Mouse (Mus musculus) neutrophil, adult 83 days (primary cell): ENCODE results near the gene Atad5. TPM values are rescaled to one million over a fixed set of nuclear protein-coding genes. Genes with fewer than 3 reads are reported as not detected.

Source experiments
- total RNA-seq, 2 experiments: library from RNA; stranded (reverse); gene quantifications; one replicate each; pipeline ENCODE4 v1.2.4; 2023

Atad5 gene
- 10 to 100 TPM; 16.2 to 16.6 TPM for total RNA-seq

DNA sequence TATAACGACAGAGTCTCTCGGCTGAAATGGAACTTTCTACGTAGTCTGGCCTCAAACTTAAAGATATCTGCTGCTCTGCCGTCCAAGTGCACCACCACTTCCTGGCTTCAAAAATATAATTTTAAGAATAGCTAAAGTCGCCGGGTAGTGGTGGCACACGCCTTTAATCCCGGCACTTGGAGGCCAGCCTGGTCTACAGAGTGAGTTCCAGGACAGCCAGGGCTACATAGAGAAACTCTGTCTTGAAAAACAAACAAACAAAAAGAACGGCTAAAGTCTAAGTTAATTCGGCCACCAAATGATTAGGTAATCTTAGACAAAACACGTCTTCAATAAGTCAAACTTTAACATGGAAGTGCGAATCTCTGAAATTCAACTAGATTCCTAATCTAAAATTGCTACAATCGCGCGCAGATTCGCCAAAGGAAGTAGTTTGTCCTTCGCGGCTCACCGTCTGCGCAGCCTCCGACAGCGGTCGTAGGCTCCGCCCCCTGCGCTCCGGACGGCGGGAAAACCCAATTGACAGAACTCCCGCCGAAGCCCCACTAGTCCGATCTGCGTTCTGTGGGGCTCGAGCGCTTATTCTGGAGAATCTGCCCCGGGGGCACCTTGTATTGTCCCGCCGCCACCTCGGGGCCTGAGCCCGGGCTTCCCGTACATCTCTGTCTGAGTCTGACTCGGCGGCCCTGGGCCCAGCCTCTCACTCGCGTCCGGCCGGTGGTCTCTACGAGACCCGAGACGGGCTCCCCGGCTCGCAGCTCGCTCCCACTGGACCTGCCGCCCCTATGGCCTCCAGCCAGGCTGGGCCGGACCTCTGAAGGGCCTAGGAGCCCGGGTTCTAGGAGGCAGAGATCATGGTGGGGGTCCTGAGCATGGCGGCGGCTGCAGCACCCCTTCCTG is at the start of gene Atad5:
Gene Atad5, plus strand, starts transcription at position 484 of the 900 bp plus-strand sequence.

DNA sequence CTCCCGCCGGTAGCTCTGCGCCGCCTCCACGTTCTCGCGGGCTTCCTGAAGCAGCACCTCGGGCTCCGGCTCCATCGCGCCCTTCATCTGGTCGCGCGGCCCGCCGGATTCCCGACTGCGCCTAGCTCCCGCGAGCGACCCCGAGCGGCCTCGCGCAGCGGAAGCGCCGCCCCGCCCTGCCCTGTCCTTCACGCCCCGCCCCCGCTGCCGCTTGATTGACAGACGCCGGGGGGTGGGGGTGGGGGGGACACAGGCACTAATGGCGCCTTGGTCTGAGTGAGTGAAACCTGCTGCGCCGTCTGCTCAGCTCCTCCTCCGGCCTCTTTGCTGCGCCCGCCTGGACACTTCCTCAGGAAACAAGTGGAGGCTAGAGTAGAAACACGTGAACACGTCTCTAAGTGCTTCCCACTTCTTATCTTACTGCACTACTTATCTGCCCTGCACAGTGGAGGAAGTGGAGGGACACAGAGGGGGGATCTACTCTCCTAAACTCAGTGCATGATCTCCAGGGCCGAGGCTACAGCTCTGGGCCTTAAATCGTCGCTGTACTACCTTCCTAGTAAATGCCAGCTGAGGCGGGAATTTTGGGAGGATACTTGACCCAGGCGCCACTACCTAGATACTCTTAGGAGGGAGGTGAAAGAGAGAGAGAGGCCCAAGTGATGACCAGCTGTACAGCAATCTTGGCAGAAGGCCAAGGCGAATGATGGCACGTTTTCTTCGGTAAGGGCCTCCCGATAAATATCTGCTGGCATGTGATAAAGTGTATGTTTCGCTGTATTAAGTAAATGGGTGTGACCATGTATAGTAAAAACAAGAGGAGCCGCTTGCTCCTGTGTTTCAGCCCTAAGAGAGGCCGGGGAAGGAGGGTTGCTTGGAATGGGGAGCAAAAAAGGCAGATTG is 8.1 kb upstream of the Atad5 start, which contains the start of gene Crlf3:
Gene Crlf3, minus strand, starts transcription at position 166 of the 903 bp plus-strand sequence.

DNA sequence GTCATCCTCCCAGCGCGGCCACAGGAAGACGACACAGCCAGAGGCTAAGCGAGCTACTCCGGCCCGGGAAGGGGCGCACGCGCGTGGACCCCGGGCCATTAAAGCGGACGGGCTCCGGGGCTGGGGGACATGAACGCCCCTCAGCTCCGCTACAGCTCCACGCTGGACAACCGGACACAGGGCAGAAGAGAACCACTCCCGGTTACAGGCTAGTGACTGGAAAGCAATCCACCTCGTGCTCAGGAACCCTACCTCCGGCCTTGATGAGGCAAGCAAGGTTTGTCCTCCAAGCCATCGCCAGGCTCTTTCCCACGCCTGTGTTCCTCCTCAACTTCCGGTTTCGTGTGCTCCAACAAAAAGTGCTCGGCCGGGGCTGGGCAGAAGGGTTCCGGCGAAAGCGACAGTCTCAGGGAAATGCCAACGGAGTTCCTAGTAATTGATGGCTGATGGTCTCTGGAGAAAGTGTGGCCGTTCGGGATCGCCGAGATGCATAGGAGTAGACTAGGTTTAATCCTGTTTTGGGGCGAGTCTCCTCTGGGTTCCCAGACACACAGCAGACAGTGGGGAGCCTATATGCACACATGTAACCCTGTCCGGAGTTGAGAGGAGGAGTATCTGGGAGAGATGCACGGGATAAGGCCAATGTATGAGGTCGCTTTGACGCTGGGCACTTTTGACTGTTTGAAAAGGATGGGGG is 52.8 kb downstream of the Atad5 start, which contains the start of gene Tefm:
Gene Tefm, minus strand, starts transcription at position 351 of the 697 bp plus-strand sequence.

DNA sequence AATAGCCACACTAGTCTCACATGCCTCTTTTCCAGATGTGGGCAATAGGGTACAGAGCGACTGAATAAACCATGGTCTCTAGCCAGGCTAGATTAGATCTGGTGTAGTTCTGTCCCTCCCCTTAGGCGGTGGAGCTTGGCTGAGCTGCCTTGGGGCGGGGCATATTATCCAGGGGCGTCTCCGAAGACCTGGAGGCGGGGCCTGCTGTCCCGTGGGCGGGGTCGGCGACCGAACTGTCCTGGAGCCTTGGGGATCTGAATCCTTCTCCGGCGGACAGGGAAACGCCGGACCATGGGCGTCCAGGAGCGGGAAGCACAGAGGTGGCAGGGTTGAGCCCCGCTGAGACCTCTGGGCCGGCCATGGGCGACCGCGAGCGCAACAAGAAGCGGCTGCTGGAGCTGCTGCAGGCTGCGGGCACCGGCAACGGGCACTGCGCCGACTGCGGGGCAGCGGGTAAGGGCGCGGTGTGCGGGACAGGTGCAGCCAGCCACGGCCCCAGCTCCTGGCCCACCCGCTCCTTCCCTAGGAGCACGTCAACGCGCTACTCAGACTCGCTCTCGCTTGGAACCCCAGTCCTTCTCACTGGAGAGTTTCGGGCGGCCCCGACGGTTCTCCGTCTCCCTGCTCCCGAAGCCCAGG is 64.8 kb downstream of the Atad5 start, which contains the start of gene Adap2:
Gene Adap2, plus strand, starts transcription at position 249 of the 639 bp plus-strand sequence.

DNA sequence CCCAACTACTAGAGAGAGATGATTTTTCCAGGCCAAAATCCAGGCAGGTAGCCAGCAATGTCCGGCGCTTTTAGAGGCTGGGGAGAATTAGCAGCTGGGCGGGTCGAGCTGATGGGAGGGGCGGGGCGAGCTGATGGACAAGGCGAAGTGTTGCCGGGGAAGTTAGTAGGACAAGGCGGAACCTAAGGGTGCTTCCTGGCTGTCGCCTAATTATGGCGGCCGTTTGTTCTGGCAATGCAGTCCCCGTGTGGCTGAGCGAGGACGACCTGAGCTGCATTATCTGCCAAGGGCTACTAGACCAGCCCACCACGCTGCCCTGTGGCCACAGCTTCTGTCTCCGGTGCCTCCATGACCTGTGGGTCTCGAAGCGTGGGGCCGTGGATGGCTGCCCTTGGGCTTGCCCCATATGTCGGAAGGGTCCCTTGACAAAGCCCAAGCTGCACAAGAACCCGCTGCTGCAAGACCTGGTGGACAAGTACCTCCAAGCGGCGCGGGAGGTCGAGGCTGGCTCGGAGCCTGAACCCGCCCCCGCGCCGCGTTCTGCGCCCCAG is 94.6 kb downstream of the Atad5 start, which contains the start of gene Rnf135:
Gene Rnf135, plus strand, starts transcription at position 147 of the 551 bp plus-strand sequence.

Other genes with a start within 250 kb of the Atad5 start
- gene Utp6, start 127.0 kb upstream of the Atad5 start, total RNA-seq, result 10 to 100 TPM; 22.8 to 24.9 TPM
- 10 to 100 TPM; 62.0 to 70.5 TPM for gene Suz12, start 96.3 kb upstream of the Atad5 start, total RNA-seq
- 100 to 1,000 TPM; 105 to 108 TPM for gene Crlf3, start 8.4 kb upstream of the Atad5 start, total RNA-seq
- gene Tefm, start 52.8 kb downstream of the Atad5 start, total RNA-seq, result 1 to 10 TPM; 3.3 to 3.9 TPM
- gene Adap2, start 64.7 kb downstream of the Atad5 start, total RNA-seq, result 1 to 10 TPM; 4.4 to 4.6 TPM
- 1 to 10 TPM; 6.3 to 6.9 TPM for gene Rnf135, start 94.5 kb downstream of the Atad5 start, total RNA-seq
- gene Rhot1, start 119.6 kb downstream of the Atad5 start, total RNA-seq, result 10 to 100 TPM; 17.3 to 23.0 TPM
- gene Rhbdl3, start 211.5 kb downstream of the Atad5 start, total RNA-seq, result under 1 TPM in 1 of 2 experiments, not detected in 1; 0.18 TPM